Mouse (Mus musculus): ENCODE data around the gene Prr14. TPM values are rescaled to one million over a fixed set of nuclear protein-coding genes. Genes with fewer than 3 reads are reported as not detected.

The Prr14 gene
- polyA plus RNA-seq, 1 experiment = 28.6 TPM

DNA sequence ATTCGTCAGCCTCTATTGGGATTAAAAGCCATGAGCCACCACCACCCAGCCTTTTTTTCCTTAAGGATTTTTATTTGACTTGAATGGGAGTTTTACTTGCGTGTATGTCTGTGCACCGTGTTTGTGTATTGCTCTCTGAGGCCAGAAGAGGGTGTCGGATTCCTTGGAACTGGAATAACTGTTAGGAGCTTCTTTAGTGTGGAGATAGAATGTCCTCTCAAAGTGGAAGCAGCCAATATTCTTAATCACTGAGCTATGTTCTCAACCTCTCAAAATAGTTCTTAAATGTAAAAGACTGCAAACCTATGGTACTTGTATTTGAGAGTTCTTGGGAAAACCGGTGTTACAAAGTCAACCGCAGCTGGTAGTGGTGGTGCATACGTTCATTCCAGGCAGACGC is 51.8 kb downstream of the Prr14 start:
- peak overlapping the region; percentile 49 for H3ac ChIP-seq (ENCODE audit: control insufficient read depth, insufficient read length, low read depth)
- peaks cover 33% of the 10 kb centered on the region for H3K79me3 ChIP-seq (ENCODE audit: low read depth)
- H3K4me3 ChIP-seq (ENCODE audit: insufficient read depth, poor library complexity, severe bottlenecking) = peak overlapping the region; percentile 76
- H3K79me2 ChIP-seq (ENCODE audit: control insufficient read depth, insufficient read depth) = peaks cover 39% of the 10 kb centered on the region
- H3K27me3 ChIP-seq (ENCODE audit: control insufficient read depth, insufficient read depth, insufficient read length) = no peaks in the 10 kb centered on the region
- H3K36me3 ChIP-seq (ENCODE audit: control insufficient read depth, insufficient read depth) = peaks cover 26% of the 10 kb centered on the region
- TF ChIP-seq CEBPB (IDR thresholded peaks at IDR 0.05; ENCODE audit: low read depth) (no peak), USF1 (IDR thresholded peaks at IDR 0.05; ENCODE audit: low read depth) (no peak), FOSL1 (IDR thresholded peaks at IDR 0.05; ENCODE audit: insufficient read depth, low read length, poor library complexity, severe bottlenecking) (no peak), MAX (IDR thresholded peaks at IDR 0.05) (no peak), CTCF (IDR thresholded peaks at IDR 0.05; ENCODE audit: control insufficient read depth, insufficient read depth, insufficient read length) (no peak), MYOD1 (IDR thresholded peaks at IDR 0.05; ENCODE audit: control insufficient read depth, insufficient read length, low read depth) (no peak), MYOG (IDR thresholded peaks at IDR 0.05; ENCODE audit: control insufficient read depth, extremely low read depth, insufficient read length) (no peak)

DNA sequence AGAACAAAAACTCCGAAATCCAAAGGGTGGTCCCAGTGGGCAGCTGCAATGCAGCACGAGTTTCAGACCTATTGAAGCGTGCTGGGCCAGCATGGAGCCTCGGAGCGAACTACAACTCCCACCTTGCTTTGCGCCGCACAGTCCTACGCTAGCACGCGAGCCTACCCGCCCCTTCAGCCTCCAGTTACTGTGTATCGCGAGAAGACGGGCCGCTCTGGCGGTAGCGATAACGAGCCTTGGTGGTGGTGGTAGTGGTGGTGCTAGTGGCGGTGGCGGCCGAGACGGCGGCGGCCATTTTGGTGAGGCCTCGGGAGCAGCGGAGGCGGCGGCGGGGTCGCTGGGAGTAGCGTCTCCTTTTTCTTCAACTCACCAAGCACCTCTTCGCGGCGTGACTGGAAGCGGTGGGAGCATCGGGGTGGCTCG is 52.4 kb downstream of the Prr14 start, which contains the start of gene Srcap:
TSS of gene Srcap (plus strand) at position 176 of the 423 bp plus-strand sequence.
- Histone ChIP-seq H3K27me3 (ENCODE audit: control insufficient read depth, insufficient read depth, insufficient read length) (no peaks in the 10 kb centered on the region), H3K36me3 (ENCODE audit: control insufficient read depth, insufficient read depth) (peaks cover 31% of the 10 kb centered on the region), H3K4me3 (ENCODE audit: insufficient read depth, poor library complexity, severe bottlenecking) (peak within 1 kb of the TSS; percentile 76), H3ac (ENCODE audit: control insufficient read depth, insufficient read length, low read depth) (peak within 1 kb of the TSS; percentile 93), H3K79me2 (ENCODE audit: control insufficient read depth, insufficient read depth) (peaks cover 44% of the 10 kb centered on the region), H3K79me3 (ENCODE audit: low read depth) (peaks cover 37% of the 10 kb centered on the region)
- TF ChIP-seq MAX (IDR thresholded peaks at IDR 0.05) (peak; percentile 69), CTCF (IDR thresholded peaks at IDR 0.05; ENCODE audit: control insufficient read depth, insufficient read depth, insufficient read length) (no peak)

DNA sequence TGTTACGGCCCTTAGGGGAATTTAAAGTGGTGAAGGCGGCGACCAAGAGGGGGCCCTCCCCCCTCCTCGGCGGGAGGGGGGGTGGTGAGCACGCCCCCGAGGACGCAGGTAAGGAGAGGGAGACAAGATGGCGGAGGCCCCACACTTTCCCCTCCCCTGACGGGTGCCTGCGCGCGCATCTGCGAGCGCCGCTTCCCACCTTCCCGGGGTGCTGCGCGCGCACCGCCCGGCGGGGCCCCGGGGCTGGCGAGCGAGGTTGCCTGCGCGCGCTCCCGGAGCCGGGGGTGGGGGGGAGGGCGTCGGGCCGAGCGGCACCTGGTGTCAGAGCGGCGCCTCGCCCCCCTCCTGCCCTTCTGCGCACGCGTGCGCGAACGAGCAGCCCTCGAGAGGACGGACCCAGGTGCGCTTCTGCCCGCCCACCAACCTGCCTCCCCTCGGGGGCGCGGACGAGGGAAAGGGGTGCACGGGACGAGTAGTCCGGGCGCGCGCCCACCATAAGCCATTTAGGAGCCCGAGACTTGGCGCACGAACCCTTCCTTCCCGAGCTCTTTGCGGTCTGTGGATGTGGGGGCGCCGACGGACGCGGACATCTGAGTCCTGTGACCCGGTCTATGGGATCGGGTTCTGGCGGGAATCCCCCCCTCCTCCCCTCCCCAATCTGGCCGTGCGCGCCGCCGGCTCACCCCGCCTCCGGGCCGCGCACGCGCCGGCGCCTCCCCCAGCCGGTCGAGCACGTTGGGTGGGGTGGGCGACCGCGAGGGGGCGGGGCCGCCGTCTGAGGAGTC is 53.0 kb downstream of the Prr14 start:
- Histone ChIP-seq H3K79me3 (ENCODE audit: low read depth) (peaks cover 41% of the 10 kb centered on the region), H3K4me3 (ENCODE audit: insufficient read depth, poor library complexity, severe bottlenecking) (peak overlapping the region; percentile 76), H3K27me3 (ENCODE audit: control insufficient read depth, insufficient read depth, insufficient read length) (no peaks in the 10 kb centered on the region), H3K79me2 (ENCODE audit: control insufficient read depth, insufficient read depth) (peaks cover 50% of the 10 kb centered on the region), H3K36me3 (ENCODE audit: control insufficient read depth, insufficient read depth) (peaks cover 37% of the 10 kb centered on the region), H3ac (ENCODE audit: control insufficient read depth, insufficient read length, low read depth) (peak overlapping the region; percentile 93)
- TF ChIP-seq CTCF (IDR thresholded peaks at IDR 0.05; ENCODE audit: control insufficient read depth, insufficient read depth, insufficient read length) (no peak), FOSL1 (IDR thresholded peaks at IDR 0.05; ENCODE audit: insufficient read depth, low read length, poor library complexity, severe bottlenecking) (no peak), MYOD1 (IDR thresholded peaks at IDR 0.05; ENCODE audit: control insufficient read depth, insufficient read length, low read depth) (no peak), USF1 (IDR thresholded peaks at IDR 0.05; ENCODE audit: low read depth) (no peak)

DNA sequence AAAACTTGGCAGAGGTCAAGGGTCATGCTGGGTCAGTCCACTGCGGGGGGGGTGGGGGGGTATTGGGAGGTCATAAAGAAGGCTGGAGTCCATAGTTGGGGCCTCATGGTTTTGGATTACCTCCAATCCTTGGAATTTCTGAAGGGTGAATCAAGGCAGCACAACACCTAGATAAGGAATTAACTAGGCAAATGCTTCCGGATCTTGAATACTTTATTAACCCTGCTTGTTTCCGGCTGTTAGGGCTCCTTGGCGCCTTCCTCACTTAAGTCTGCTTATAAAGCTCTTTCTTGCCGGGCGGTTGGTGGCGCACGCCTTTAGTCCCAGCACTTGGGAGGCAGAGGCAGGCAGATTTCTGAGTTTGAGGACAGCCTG is 53.6 kb downstream of the Prr14 start:
- peaks cover 41% of the 10 kb centered on the region for H3K79me3 ChIP-seq (ENCODE audit: low read depth)
- TF ChIP-seq FOSL1 (IDR thresholded peaks at IDR 0.05; ENCODE audit: insufficient read depth, low read length, poor library complexity, severe bottlenecking) (no peak), MAX (IDR thresholded peaks at IDR 0.05) (no peak), MYOG (IDR thresholded peaks at IDR 0.05; ENCODE audit: control insufficient read depth, extremely low read depth, insufficient read length) (no peak)
- H3K79me2 ChIP-seq (ENCODE audit: control insufficient read depth, insufficient read depth) = peaks cover 56% of the 10 kb centered on the region
- H3K36me3 ChIP-seq (ENCODE audit: control insufficient read depth, insufficient read depth) = peaks cover 43% of the 10 kb centered on the region
- H3K27me3 ChIP-seq (ENCODE audit: control insufficient read depth, insufficient read depth, insufficient read length) = no peaks in the 10 kb centered on the region
- H3K4me3 ChIP-seq (ENCODE audit: insufficient read depth, poor library complexity, severe bottlenecking) = peak overlapping the region; percentile 76
- H3ac ChIP-seq (ENCODE audit: control insufficient read depth, insufficient read length, low read depth) = no peak overlapping the region

DNA sequence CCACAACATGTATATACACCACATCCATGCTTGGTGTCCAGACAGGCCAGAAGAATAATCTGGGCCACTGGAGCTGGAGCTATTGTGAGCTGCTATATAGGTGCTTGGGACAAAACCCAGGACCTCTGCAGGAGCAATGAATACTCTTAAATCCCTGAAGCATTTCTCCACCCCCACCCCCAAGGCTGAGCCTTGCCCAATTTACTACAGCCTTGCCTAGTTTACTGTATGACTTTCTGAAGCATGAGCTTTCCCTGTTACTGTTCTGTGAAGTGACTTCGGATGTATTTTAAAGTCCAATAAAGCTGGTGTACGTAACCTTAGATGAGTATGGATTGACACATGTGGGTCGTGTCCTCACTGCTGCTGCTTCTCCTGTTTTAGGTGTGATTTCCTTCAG is 54.4 kb downstream of the Prr14 start:
- H3K27me3 ChIP-seq (ENCODE audit: control insufficient read depth, insufficient read depth, insufficient read length) = no peaks in the 10 kb centered on the region
- H3K36me3 ChIP-seq (ENCODE audit: control insufficient read depth, insufficient read depth) = peaks cover 50% of the 10 kb centered on the region
- no peak overlapping the region for H3ac ChIP-seq (ENCODE audit: control insufficient read depth, insufficient read length, low read depth)
- no peak overlapping the region for H3K4me3 ChIP-seq (ENCODE audit: insufficient read depth, poor library complexity, severe bottlenecking)
- H3K79me3 ChIP-seq (ENCODE audit: low read depth) = peaks cover 43% of the 10 kb centered on the region
- peaks cover 64% of the 10 kb centered on the region for H3K79me2 ChIP-seq (ENCODE audit: control insufficient read depth, insufficient read depth)
- TF ChIP-seq CEBPB (IDR thresholded peaks at IDR 0.05; ENCODE audit: low read depth) (no peak), FOSL1 (IDR thresholded peaks at IDR 0.05; ENCODE audit: insufficient read depth, low read length, poor library complexity, severe bottlenecking) (no peak), MYOG (IDR thresholded peaks at IDR 0.05; ENCODE audit: control insufficient read depth, extremely low read depth, insufficient read length) (no peak), MYOD1 (IDR thresholded peaks at IDR 0.05; ENCODE audit: control insufficient read depth, insufficient read length, low read depth) (no peak), MAX (IDR thresholded peaks at IDR 0.05) (no peak), USF1 (IDR thresholded peaks at IDR 0.05; ENCODE audit: low read depth) (no peak), CTCF (IDR thresholded peaks at IDR 0.05; ENCODE audit: control insufficient read depth, insufficient read depth, insufficient read length) (no peak)

DNA sequence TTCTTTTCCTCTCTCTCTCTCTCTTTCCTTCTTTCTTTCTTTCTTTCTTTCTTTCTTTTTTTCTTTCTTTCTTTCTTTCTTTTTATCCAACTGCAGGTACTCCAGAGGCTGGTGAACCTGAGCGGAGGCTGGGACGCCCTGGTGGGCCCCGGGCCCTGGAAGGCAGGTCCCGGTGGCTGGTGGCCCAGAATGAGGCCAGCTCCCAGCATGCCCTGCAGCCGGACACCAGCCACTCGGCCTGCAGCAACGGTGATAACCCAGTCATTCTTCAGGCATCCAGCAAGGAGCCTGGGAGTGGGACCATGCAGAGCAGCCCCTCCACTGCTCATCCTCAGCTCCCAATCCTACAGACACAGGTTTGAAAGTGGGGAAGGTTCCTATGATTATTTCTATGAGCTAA is 56.4 kb downstream of the Prr14 start:
- H3K27me3 ChIP-seq (ENCODE audit: control insufficient read depth, insufficient read depth, insufficient read length) = no peaks in the 10 kb centered on the region
- peaks cover 70% of the 10 kb centered on the region for H3K36me3 ChIP-seq (ENCODE audit: control insufficient read depth, insufficient read depth)
- no peak overlapping the region for H3K4me3 ChIP-seq (ENCODE audit: insufficient read depth, poor library complexity, severe bottlenecking)
- no peak for TF ChIP-seq USF1 (IDR thresholded peaks at IDR 0.05; ENCODE audit: low read depth)
- TF ChIP-seq MAX (IDR thresholded peaks at IDR 0.05) = no peak
- TF ChIP-seq MYOG (IDR thresholded peaks at IDR 0.05; ENCODE audit: control insufficient read depth, extremely low read depth, insufficient read length) = no peak
- TF ChIP-seq CEBPB (IDR thresholded peaks at IDR 0.05; ENCODE audit: low read depth) = no peak
- TF ChIP-seq CTCF (IDR thresholded peaks at IDR 0.05; ENCODE audit: control insufficient read depth, insufficient read depth, insufficient read length) = no peak
- no peak for TF ChIP-seq MYOD1 (IDR thresholded peaks at IDR 0.05; ENCODE audit: control insufficient read depth, insufficient read length, low read depth)
- TF ChIP-seq FOSL1 (IDR thresholded peaks at IDR 0.05; ENCODE audit: insufficient read depth, low read length, poor library complexity, severe bottlenecking) = no peak
- H3ac ChIP-seq (ENCODE audit: control insufficient read depth, insufficient read length, low read depth) = no peak overlapping the region
- H3K79me3 ChIP-seq (ENCODE audit: low read depth) = peaks cover 44% of the 10 kb centered on the region
- peaks cover 64% of the 10 kb centered on the region for H3K79me2 ChIP-seq (ENCODE audit: control insufficient read depth, insufficient read depth)

All from C2C12 (cell line).